Mouse (Mus musculus): Measurements from ENCODE around the gene Tcf7l2. TPM values are rescaled to one million over a fixed set of nuclear protein-coding genes. Genes with fewer than 3 reads are reported as not detected.

The Tcf7l2 gene
- polyA plus RNA-seq, 1 experiment from 2014 or later = 166 TPM

- Histone ChIP-seq H3K27ac (peak overlapping the region; percentile 75), H3K36me3 (no peaks in the 10 kb centered on the region), H3K4me1 (peaks cover 85% of the 10 kb centered on the region), H3K27me3 (ENCODE audit: low read depth, poor library complexity, severe bottlenecking) (peaks cover 18% of the 10 kb centered on the region), H3K9me3 (replicated peaks) (no peaks in the 10 kb centered on the region), H3K4me3 (peak overlapping the region; percentile 32)
- WGBS = 2% methylated on average over 10 of the region's 10 CpGs
- no peak for DNase-seq (ENCODE audit: low spot score)
Observed at GRCm38 (mm10) chr19:55896629-55897028, 155.0 kb downstream of the Tcf7l2 start.

DNA sequence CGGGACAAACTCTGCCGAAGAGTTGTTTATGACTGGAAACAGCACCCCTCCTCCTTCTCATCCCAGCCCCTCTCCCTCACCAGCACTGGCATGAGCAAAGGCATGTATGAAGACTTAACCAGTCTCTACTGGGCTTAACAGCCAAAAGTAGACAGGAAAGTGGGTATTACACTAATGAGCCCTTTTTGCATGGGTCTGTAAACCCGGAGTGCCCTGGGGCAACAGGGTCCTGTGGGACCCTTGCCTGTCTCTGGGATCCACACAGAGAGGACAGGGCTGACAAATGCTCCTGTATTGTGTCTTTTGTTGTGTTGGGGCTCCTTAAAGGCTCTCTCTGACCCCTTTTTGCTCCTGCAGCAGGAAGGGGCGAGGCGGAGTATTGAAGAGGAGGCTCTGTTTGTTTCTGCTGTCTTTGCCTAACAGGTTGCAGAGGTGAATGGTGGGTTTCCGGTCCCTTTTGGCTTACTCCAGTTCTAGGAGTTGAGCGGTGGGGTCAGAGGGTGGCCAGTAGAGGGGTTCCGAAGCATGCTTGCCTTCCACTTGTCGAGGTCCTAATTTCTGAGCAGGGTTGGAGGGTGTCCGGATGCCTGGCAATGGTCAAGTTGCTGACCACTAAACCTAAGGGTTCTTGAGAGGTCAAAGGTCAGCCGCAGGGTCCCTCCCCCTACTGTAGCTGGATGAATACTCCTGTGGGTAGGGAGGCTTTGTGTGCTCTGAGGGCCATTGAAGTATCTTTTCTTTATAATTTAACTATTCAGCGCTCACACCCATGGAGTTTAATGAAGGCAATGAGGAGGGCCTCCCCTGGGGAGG is 161.2 kb downstream of the Tcf7l2 start:
- no peaks in the 10 kb centered on the region for H3K9me3 ChIP-seq (replicated peaks)
- H3K36me3 ChIP-seq = peaks cover under 1% of the 10 kb centered on the region; the same call in 1 of the 2 replicates
- H3K27me3 ChIP-seq (ENCODE audit: low read depth, poor library complexity, severe bottlenecking) = no peaks in the 10 kb centered on the region
- H3K27ac ChIP-seq = peak overlapping the region; percentile 31; the same call in 1 of the 2 replicates
- WGBS = 83% methylated on average over 12 of the region's 12 CpGs
- peaks cover 74% of the 10 kb centered on the region for H3K4me1 ChIP-seq
- DNase-seq (ENCODE audit: low spot score) = no peak
- no peak overlapping the region for H3K4me3 ChIP-seq

GRCm38 (mm10) chr19:55909039-55909438 is 167.4 kb downstream of the Tcf7l2 start:
- 43% methylated on average over 7 of the region's 7 CpGs for WGBS
- peaks cover 63% of the 10 kb centered on the region for H3K36me3 ChIP-seq
- peaks cover 34% of the 10 kb centered on the region for H3K4me1 ChIP-seq
- no peak for DNase-seq (ENCODE audit: low spot score)
- H3K9me3 ChIP-seq (replicated peaks) = no peaks in the 10 kb centered on the region
- no peaks in the 10 kb centered on the region for H3K27me3 ChIP-seq (ENCODE audit: low read depth, poor library complexity, severe bottlenecking)
- no peak overlapping the region for H3K27ac ChIP-seq
- no peak overlapping the region for H3K4me3 ChIP-seq

- H3K4me3 ChIP-seq = no peak overlapping the region
- H3K9me3 ChIP-seq (replicated peaks) = no peaks in the 10 kb centered on the region
- peaks cover 42% of the 10 kb centered on the region for H3K4me1 ChIP-seq
- no peak for DNase-seq (ENCODE audit: low spot score)
- H3K27ac ChIP-seq = no peak overlapping the region
- no peaks in the 10 kb centered on the region for H3K27me3 ChIP-seq (ENCODE audit: low read depth, poor library complexity, severe bottlenecking)
- peaks cover 76% of the 10 kb centered on the region for H3K36me3 ChIP-seq
- 84% methylated on average over 8 of the region's 8 CpGs for WGBS
Observed at GRCm38 (mm10) chr19:55911941-55912340, 170.3 kb downstream of the Tcf7l2 start.

DNA sequence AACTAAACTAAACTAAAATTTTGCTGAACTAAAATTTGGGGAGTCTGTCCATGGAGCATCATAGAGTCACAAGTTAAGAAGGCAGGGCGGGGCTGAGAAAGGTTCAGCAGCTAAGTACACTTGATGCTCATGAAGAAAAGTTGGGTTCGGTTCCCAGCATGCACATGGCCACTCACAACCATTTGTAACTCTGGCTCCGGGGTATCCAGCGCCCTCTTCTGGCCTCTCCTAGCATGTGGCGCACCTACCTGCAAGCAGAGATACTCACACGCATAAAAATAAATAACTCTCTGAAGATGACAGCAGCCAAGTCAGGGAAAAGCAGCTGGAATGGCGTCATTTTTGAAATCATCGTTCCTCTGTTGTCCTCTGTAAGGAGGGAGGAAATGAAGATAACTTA is 171.2 kb downstream of the Tcf7l2 start:
- 96% methylated on average over 8 of the region's 8 CpGs for WGBS

DNA sequence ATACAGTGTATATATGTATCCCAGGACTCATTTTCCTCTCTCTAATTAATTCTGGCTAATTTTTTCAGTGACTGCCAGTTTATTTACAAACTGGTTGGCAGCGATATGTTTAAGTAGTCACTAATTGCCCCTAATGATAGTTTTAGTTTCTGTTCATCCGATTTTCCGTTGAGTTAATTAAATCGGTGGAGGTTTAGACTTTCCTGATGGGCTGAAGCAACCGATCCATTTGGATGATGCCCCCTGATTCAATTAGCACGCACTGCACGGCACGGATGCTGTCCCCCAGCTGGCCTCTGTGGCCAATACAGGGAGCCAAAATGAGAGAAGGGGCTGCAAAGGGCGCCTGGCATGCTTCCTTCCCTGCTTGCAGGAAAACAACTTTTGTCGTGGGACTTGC is 172.0 kb downstream of the Tcf7l2 start:
- 80% methylated on average over 10 of the region's 10 CpGs for WGBS
- H3K9me3 ChIP-seq (replicated peaks) = no peaks in the 10 kb centered on the region
- no peak overlapping the region for H3K27ac ChIP-seq
- peaks cover 34% of the 10 kb centered on the region for H3K4me1 ChIP-seq
- no peak overlapping the region for H3K4me3 ChIP-seq
- DNase-seq (ENCODE audit: low spot score) = no peak
- peaks cover 77% of the 10 kb centered on the region for H3K36me3 ChIP-seq
- no peaks in the 10 kb centered on the region for H3K27me3 ChIP-seq (ENCODE audit: low read depth, poor library complexity, severe bottlenecking)

More for the DNA sequence above, 171.2 kb downstream of the Tcf7l2 start:
- H3K9me3 ChIP-seq (replicated peaks) = no peaks in the 10 kb centered on the region
- no peak for DNase-seq (ENCODE audit: low spot score)
- peaks cover 37% of the 10 kb centered on the region for H3K4me1 ChIP-seq
- no peaks in the 10 kb centered on the region for H3K27me3 ChIP-seq (ENCODE audit: low read depth, poor library complexity, severe bottlenecking)
- no peak overlapping the region for H3K27ac ChIP-seq
- H3K36me3 ChIP-seq = peaks cover 83% of the 10 kb centered on the region
- H3K4me3 ChIP-seq = no peak overlapping the region

DNA sequence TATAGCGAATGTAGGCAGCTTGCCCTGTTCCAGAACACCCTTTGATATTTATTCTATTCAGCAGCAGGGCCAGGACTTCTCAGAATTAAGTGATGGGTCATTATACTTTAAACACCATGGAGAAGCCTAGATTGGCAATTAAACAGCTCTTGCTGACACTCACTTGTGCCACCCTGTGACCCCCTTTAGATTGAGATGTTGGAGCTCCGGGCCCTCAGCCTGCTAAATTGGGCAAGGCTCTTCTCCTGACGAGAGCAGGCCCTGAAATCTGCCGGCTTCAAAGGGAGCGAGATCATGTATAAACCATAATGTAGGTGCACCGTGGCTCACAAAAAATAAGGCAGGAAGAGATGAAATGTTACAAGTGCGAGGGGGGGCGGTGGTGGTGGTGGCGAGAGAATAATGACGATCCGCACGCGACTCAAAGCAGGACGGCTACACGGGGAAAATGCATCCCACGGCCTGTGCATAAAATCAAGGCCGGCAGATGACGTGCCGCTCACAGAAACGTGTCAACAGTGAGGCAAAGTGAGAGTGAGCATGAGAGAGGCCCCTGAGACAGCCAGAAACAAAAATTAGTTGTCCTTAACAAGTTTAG is 173.1 kb downstream of the Tcf7l2 start:
- no peak for DNase-seq (ENCODE audit: low spot score)
- H3K27me3 ChIP-seq (ENCODE audit: low read depth, poor library complexity, severe bottlenecking) = no peaks in the 10 kb centered on the region
- WGBS = 86% methylated on average over 20 of the region's 20 CpGs
- no peaks in the 10 kb centered on the region for H3K9me3 ChIP-seq (replicated peaks)
- H3K4me3 ChIP-seq = no peak overlapping the region
- H3K36me3 ChIP-seq = peaks cover 77% of the 10 kb centered on the region
- peaks cover 23% of the 10 kb centered on the region for H3K4me1 ChIP-seq
- H3K27ac ChIP-seq = 0 out of 2 replicates have a peak overlapping the region, but pooled peaks have one; percentile 17

DNA sequence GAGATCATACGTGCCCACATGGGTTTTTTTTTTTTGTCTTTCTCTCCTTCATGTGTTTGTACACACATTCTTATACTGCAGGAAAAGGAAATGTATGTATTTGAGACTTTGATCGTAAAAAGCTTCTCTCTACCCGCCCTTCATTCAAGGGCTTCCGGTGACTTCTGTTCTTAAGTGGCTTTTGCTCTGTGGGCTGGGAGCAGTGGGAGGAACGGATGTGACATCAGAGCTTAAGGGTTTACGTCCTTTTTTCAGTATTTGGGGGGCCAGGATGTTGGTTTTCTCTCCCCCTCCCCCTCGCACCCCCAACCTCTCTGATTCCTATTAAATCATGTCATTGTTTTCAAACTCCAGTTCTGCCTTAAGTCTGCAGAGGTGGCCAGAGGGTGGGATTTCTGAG is 173.9 kb downstream of the Tcf7l2 start:
- WGBS = 76% methylated on average over 7 of the region's 7 CpGs
- no peak for DNase-seq (ENCODE audit: low spot score)
- Histone ChIP-seq H3K27me3 (ENCODE audit: low read depth, poor library complexity, severe bottlenecking) (no peaks in the 10 kb centered on the region), H3K36me3 (peaks cover 77% of the 10 kb centered on the region), H3K4me1 (peaks cover 23% of the 10 kb centered on the region), H3K4me3 (no peak overlapping the region), H3K9me3 (replicated peaks) (no peaks in the 10 kb centered on the region), H3K27ac (no peak overlapping the region)

- Histone ChIP-seq H3K27me3 (ENCODE audit: low read depth, poor library complexity, severe bottlenecking) (no peaks in the 10 kb centered on the region), H3K27ac (no peak overlapping the region), H3K36me3 (peaks cover 77% of the 10 kb centered on the region), H3K4me3 (no peak overlapping the region), H3K4me1 (peaks cover 23% of the 10 kb centered on the region), H3K9me3 (replicated peaks) (no peaks in the 10 kb centered on the region)
- 95% methylated on average over 3 of the region's 3 CpGs for WGBS
- DNase-seq (ENCODE audit: low spot score) = no peak
Observed at GRCm38 (mm10) chr19:55916211-55916610, 174.6 kb downstream of the Tcf7l2 start.

DNA sequence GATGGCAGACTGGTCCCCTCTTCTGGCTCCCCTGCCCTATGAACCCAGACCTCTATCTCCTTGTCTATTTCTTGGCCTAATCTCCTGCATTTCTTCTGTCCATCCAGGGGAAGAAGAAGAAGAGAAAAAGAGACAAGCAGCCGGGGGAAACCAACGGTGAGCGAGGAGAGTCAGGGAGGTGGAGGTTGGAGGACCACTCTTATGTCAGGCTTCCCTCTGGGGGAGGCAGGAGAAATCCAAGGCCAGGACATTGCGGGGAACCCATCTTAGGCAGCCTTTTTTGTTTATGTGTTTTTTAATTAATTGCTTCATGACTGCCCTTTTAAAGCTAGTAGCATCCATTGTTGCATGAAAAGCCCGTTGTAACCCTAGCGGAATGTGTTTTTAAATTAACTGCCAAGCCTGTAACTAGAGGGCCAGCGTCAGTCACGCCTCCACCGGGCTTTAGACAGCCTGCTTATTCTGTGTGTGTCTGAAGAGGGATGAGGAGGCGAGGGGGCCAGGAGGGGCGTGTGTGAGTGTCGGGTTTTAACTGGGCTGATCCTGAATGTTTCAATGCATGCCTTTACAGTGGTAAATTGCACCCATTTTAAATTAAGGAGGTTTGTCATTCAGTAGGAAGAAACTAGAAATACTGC is 182.3 kb downstream of the Tcf7l2 start:
- no peaks in the 10 kb centered on the region for H3K27me3 ChIP-seq (ENCODE audit: low read depth, poor library complexity, severe bottlenecking)
- peak; percentile 56 for DNase-seq (ENCODE audit: low spot score)
- H3K36me3 ChIP-seq = peaks cover 80% of the 10 kb centered on the region
- H3K9me3 ChIP-seq (replicated peaks) = no peaks in the 10 kb centered on the region
- H3K4me3 ChIP-seq = no peak overlapping the region
- 36% methylated on average over 12 of the region's 12 CpGs for WGBS
- H3K4me1 ChIP-seq = peaks cover 15% of the 10 kb centered on the region
- H3K27ac ChIP-seq = peak overlapping the region; percentile 63

DNA sequence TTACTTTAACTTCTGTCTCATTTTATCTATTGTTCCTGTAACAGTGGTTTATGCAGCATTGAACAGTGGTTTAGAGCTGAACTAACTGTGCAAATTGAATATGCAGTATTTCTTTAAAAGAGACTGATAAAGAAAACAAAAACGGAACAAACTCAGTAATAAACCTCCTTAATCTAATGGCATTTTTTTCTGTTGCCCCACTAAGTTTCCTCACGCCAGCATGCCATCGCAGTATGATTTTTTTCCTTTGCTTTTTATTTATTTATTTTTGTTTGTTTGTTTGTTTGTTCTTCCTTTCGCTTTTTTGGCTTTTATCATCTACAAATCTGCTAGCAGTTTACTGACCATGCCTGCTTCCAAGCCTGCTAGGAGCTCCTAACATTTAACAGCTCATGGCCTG is 183.2 kb downstream of the Tcf7l2 start:
- H3K4me1 ChIP-seq = peaks cover 19% of the 10 kb centered on the region
- 91% methylated on average over 4 of the region's 4 CpGs for WGBS
- no peak for DNase-seq (ENCODE audit: low spot score)
- peaks cover 80% of the 10 kb centered on the region for H3K36me3 ChIP-seq
- no peaks in the 10 kb centered on the region for H3K9me3 ChIP-seq (replicated peaks)
- H3K4me3 ChIP-seq = no peak overlapping the region
- H3K27me3 ChIP-seq (ENCODE audit: low read depth, poor library complexity, severe bottlenecking) = no peaks in the 10 kb centered on the region
- no peak overlapping the region for H3K27ac ChIP-seq

DNA sequence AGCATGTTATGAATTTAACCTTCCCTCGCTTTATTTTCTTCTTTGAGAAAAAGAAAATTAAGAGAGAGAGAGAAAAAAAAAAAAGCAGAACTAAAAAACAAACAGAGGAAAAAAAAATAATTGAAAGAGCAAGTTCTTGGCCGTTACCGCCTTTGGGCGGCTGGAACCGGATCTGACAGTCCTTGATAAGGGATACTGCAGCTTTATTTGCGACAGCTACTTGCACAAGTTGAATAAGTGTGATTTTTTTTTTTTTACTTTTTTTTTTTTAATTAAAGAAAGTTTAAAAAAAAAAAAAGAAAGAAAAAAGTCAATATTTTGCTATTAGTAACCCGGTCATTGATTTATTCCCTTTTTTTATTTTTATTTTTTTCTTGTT is 183.8 kb downstream of the Tcf7l2 start:
- peaks cover 19% of the 10 kb centered on the region for H3K4me1 ChIP-seq
- H3K9me3 ChIP-seq (replicated peaks) = no peaks in the 10 kb centered on the region
- H3K4me3 ChIP-seq = no peak overlapping the region
- H3K27me3 ChIP-seq (ENCODE audit: low read depth, poor library complexity, severe bottlenecking) = no peaks in the 10 kb centered on the region
- DNase-seq (ENCODE audit: low spot score) = no peak
- H3K36me3 ChIP-seq = peaks cover 79% of the 10 kb centered on the region
- H3K27ac ChIP-seq = no peak overlapping the region
- 84% methylated on average over 7 of the region's 7 CpGs for WGBS

Data from limb, embryonic 10.5 days (tissue).